Mouse (Mus musculus): ENCODE measurements around the gene Cadps2. TPM values are rescaled to one million over a fixed set of nuclear protein-coding genes. Genes with fewer than 3 reads are reported as not detected.

Cadps2 gene
- polyA plus RNA-seq, 1 experiment from 2014 or later = 2.0 TPM

DNA sequence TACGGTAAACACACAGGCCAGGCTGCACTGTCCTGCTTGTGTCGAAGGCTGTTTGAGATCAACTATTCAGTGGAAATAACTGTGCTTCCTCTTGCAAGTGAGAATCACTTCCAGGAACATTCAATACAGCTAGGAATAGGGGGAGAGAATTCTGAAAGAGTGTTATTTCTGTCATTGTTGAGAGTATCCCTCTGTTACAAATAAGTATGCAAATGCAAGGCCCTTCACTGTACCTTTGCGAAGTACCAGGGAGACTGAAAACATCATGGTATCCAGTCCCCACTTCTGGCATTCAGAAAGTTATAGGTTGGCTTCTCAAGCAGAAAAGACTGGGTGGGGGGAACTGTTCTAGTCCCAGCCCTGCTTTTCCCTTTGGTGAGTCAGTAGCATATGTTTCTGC lies 581.2 kb downstream of the Cadps2 start:
- Histone ChIP-seq H3K4me3 (no peak overlapping the region), H3K27ac (no peak overlapping the region), H3K4me1 (peaks cover 19% of the 10 kb centered on the region), H3K4me2 (no peak overlapping the region), H3K27me3 (peaks cover 90% of the 10 kb centered on the region), H3K9ac (no peak overlapping the region), H3K36me3 (no peaks in the 10 kb centered on the region), H3K9me3 (no peaks in the 10 kb centered on the region)
- ATAC-seq (ENCODE audit: insufficient number of reproducible peaks, low FRiP score, low TSS enrichment, low read depth) = no peak
- WGBS = 20% methylated on average over 3 of the region's 3 CpGs

DNA sequence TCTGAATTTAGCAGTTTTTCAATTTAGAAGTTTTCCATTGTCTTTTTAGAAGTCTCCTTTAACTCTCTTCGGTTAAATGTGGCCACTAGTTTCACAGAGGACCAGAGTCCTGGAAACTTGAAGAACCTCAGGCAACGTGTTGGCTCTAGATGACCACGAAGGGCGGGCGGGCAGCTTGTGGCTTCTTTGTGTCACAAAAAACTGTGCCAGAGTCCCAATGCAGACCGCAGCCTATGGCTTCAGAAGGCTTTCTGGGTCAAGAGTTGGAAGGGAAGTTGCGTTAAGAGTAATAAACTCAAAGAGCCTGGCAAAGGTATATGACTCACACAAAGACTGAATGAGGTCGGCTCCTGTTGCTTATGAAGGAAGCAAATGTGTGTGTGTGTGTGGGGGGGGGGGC lies 584.1 kb downstream of the Cadps2 start:
- H3K27ac ChIP-seq = no peak overlapping the region
- H3K27me3 ChIP-seq = peaks cover 90% of the 10 kb centered on the region
- H3K9me3 ChIP-seq = no peaks in the 10 kb centered on the region
- no peak overlapping the region for H3K4me3 ChIP-seq
- H3K36me3 ChIP-seq = no peaks in the 10 kb centered on the region
- WGBS = 2% methylated on average over 8 of the region's 8 CpGs
- H3K9ac ChIP-seq = no peak overlapping the region
- H3K4me2 ChIP-seq = no peak overlapping the region
- peaks cover 12% of the 10 kb centered on the region for H3K4me1 ChIP-seq
- ATAC-seq (ENCODE audit: insufficient number of reproducible peaks, low FRiP score, low TSS enrichment, low read depth) = no peak

GRCm38 (mm10) chr6:23254644-23255043 lies 584.6 kb downstream of the Cadps2 start:
- Histone ChIP-seq H3K9ac (no peak overlapping the region), H3K9me3 (no peaks in the 10 kb centered on the region), H3K4me3 (no peak overlapping the region), H3K36me3 (no peaks in the 10 kb centered on the region), H3K27ac (no peak overlapping the region), H3K27me3 (peaks cover 90% of the 10 kb centered on the region), H3K4me2 (no peak overlapping the region), H3K4me1 (peaks cover 12% of the 10 kb centered on the region)
- no peak for ATAC-seq (ENCODE audit: insufficient number of reproducible peaks, low FRiP score, low TSS enrichment, low read depth)
- 5% methylated on average over 11 of the region's 11 CpGs for WGBS

DNA sequence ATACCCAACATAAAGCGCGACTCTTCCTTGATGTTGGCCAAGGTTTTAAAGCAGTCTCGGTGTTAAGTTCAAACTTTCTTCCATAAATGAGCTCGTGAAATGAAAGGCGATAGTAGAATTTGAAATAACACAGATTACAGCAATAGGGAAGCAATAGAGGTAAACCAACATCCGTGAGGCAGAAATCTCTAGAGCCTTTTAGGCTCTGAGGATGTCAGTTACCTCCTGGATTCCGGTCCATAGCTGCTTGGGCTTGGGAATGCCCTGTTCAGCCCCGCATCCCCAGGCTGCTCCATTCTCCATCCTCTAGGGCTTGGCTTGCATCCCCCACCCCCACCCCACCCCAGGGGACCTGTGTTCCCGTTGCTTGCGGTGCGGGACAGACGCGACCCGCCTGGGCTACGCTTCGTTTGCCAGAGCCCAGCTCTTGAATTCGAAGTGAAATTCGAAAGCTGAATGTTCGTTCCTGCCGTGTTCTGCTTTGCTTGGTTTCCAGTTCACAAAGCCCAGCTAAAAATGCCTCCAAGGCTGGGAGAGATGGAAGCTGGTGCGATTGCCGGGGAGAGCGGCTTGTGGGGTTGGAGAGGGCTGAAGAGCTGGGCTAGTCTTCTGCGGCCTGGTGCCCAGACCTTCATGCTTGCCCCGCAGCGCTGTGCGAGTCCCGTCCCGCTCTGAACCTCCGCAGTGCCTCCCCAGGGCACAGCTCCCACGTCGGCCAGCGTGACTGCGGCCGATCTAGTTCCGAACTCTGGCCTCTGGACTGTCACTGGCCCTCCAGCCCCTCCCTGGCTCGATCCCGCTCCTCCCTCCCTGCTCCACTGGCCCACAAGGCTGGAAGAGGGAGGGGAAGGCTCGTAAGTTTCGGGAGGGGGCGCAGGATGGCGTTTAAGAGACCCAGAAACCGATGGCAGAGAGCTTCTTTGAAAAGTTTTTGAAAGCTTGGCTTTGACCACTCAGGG lies 585.6 kb downstream of the Cadps2 start:
- peak; percentile 14; the same call in 1 of the 2 replicates for ATAC-seq (ENCODE audit: insufficient number of reproducible peaks, low FRiP score, low TSS enrichment, low read depth)
- Histone ChIP-seq H3K4me2 (peak overlapping the region; percentile 10; the same call in 1 of the 2 replicates), H3K27ac (no peak overlapping the region), H3K4me1 (peaks cover 22% of the 10 kb centered on the region), H3K27me3 (peaks cover 90% of the 10 kb centered on the region), H3K9me3 (no peaks in the 10 kb centered on the region), H3K9ac (no peak overlapping the region), H3K4me3 (peak overlapping the region; percentile 17), H3K36me3 (no peaks in the 10 kb centered on the region)
- under 1% methylated on average over 42 of the region's 43 CpGs for WGBS

- 1% methylated on average over 20 of the region's 20 CpGs for WGBS
- H3K4me3 ChIP-seq = no peak overlapping the region
- no peak for ATAC-seq (ENCODE audit: insufficient number of reproducible peaks, low FRiP score, low TSS enrichment, low read depth)
Measured at GRCm38 (mm10) chr6:23252196-23253135, 586.8 kb downstream of the Cadps2 start.

DNA sequence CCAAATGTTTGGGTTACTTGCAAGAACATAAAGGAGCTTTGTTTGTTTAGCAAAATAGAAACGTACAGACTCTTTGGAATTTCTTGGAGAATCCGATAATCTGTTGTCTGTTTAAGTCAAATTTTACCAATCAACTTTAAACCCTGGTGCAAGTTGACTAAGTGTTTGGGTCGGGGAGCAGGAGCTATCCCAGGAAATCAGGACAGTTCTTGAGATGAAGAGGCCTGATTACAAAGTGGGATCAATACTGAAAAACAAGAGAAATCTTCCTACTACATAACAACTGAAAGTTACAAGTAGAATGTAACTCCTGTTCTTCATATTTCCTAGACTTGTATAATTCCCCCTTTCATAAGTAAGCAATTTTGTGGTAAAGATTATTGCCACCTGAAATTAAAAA lies 587.8 kb downstream of the Cadps2 start:
- Histone ChIP-seq H3K4me1 (peaks cover 37% of the 10 kb centered on the region), H3K4me2 (no peak overlapping the region), H3K4me3 (no peak overlapping the region), H3K27ac (no peak overlapping the region), H3K9ac (no peak overlapping the region), H3K36me3 (no peaks in the 10 kb centered on the region), H3K27me3 (peaks cover 88% of the 10 kb centered on the region), H3K9me3 (no peaks in the 10 kb centered on the region)
- 2% methylated on average over 3 of the region's 3 CpGs for WGBS
- ATAC-seq (ENCODE audit: insufficient number of reproducible peaks, low FRiP score, low TSS enrichment, low read depth) = no peak

More at GRCm38 (mm10) chr6:23252196-23253135, 586.8 kb downstream of the Cadps2 start:
- no peak overlapping the region for H3K4me2 ChIP-seq
- H3K27me3 ChIP-seq = peaks cover 90% of the 10 kb centered on the region
- no peak overlapping the region for H3K9ac ChIP-seq
- H3K9me3 ChIP-seq = no peaks in the 10 kb centered on the region
- peaks cover 34% of the 10 kb centered on the region for H3K4me1 ChIP-seq
- H3K27ac ChIP-seq = no peak overlapping the region
- H3K36me3 ChIP-seq = no peaks in the 10 kb centered on the region

DNA sequence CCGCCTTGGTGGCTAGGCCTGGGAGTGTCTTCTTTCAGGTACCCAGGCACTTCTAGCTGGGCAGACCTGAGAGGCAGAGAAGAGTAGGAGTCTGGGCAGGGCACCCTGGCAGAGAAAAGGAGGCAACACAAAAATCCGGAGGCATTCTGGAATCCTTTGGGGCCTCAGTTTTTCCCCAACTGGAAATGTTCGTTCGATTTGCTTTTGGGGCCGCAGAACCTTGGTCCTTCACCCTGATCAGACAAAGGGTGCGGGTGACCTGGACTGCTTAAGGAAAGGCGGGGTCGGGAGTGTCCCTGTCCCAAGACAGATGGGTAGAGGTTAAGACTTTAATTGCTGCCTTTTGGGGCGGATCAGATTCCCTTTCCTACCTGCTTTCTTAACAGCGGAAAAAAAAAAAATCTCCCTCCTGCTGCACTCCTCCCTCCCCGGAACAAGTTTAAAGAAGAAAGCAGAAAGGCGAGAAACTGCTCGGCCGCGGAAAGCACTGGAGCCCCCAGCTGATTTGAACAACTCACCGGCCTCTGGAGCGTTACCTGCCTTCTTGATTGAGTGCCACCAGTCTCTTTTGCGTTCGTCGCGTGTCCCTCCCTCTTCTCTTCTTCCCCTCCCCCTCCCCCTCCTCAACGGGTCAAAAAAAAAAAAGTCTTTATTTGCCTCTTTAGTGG lies 588.8 kb downstream of the Cadps2 start:
- no peak overlapping the region for H3K9ac ChIP-seq
- H3K4me2 ChIP-seq = no peak overlapping the region
- H3K4me3 ChIP-seq = no peak overlapping the region

DNA sequence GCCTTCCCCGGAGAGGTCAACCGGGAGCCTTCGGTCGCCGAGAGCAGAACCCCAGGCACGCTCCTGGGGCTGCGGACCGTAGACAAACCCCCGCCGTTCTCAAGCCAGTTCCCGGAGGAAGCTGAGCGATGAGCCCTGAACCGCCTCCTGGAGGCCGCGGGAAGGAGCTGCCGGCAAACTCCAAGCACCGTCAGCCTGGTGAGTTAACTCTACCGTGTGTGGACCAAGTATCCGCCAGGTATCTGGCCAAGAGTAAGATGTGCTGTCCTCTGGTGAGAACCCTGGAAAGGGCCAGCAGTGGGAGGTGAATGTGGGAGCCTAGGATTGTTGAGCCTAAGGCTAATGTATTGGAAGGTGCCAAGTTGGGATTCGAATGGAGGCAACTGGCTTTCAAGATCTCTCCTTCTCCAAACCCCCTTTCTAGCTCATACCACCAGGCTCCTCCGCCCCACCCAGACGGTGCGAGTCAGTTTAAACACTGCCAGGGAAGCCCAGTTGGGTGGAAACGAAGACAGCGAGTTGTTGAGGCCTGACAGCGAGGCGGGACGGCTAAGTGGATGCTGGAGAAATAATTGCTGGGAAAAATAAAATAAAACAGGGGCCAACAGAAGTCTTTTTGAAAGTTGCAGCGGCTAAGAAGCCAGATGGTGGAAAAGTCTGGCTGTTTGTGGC lies 589.5 kb downstream of the Cadps2 start:
- WGBS = 3% methylated on average over 29 of the region's 29 CpGs

More for the DNA sequence above, 588.8 kb downstream of the Cadps2 start:
- no peak for ATAC-seq (ENCODE audit: insufficient number of reproducible peaks, low FRiP score, low TSS enrichment, low read depth)
- Histone ChIP-seq H3K4me1 (peaks cover 40% of the 10 kb centered on the region), H3K36me3 (no peaks in the 10 kb centered on the region), H3K27ac (no peak overlapping the region), H3K27me3 (peaks cover 88% of the 10 kb centered on the region), H3K9me3 (no peaks in the 10 kb centered on the region)
- 6% methylated on average over 22 of the region's 22 CpGs for WGBS

GRCm38 (mm10) chr6:23249053-23249401 lies 590.2 kb downstream of the Cadps2 start:
- Histone ChIP-seq H3K4me2 (peak overlapping the region; percentile 78), H3K9ac (no peak overlapping the region), H3K9me3 (no peaks in the 10 kb centered on the region), H3K4me1 (peaks cover 40% of the 10 kb centered on the region), H3K27ac (no peak overlapping the region), H3K4me3 (peak overlapping the region; percentile 41), H3K27me3 (peaks cover 83% of the 10 kb centered on the region), H3K36me3 (no peaks in the 10 kb centered on the region)
- under 1% methylated on average over 24 of the region's 24 CpGs for WGBS
- ATAC-seq (ENCODE audit: insufficient number of reproducible peaks, low FRiP score, low TSS enrichment, low read depth) = no peak

More for the DNA sequence above, 589.5 kb downstream of the Cadps2 start:
- Histone ChIP-seq H3K4me3 (peak overlapping the region; percentile 41), H3K4me1 (peaks cover 40% of the 10 kb centered on the region), H3K4me2 (peak overlapping the region; percentile 78), H3K27ac (no peak overlapping the region), H3K27me3 (peaks cover 83% of the 10 kb centered on the region), H3K36me3 (no peaks in the 10 kb centered on the region), H3K9ac (no peak overlapping the region), H3K9me3 (no peaks in the 10 kb centered on the region)
- no peak for ATAC-seq (ENCODE audit: insufficient number of reproducible peaks, low FRiP score, low TSS enrichment, low read depth)

DNA sequence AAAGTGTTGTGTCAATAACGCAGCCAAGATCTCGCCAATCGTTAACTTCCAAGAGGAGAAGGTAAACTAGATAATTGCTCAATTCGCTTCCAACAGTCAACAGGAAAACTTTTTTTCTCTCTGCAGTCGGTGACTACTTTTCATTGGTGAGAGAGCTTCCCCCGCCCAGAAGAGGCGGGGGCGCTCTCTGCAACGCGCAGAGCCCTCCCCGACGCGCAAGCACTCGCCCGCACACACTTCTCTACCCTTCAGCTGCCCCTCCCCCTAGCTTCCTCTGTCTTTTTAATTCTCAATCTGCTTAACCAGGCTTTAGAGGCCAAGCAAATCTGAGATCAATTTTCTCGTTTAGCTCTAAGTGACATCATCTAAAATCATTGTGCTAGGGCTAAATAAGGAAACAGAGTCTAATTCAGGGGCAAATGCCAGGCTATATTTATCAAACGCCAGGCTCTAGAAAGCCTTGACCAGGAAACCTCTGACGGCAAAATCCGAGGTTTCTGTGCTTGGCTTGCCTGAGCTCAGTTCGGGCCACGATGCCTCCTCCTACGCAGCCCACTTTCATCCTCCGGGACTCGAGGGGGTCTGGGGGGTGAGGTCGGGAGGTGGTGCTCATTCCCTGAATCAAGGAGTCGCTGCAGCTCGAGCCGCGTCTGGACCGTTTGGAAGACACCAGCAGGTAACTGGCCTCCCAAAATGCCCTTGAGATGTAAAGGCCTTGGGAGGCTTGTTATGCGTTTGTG lies 590.7 kb downstream of the Cadps2 start, which contains the start of gene Fezf1:
Fezf1 (minus strand) TSS at position 50 of the 740 bp plus-strand sequence.
- no peaks in the 10 kb centered on the region for H3K9me3 ChIP-seq
- H3K36me3 ChIP-seq = no peaks in the 10 kb centered on the region
- peak within 1 kb of the TSS; percentile 78 for H3K4me2 ChIP-seq
- peaks cover 83% of the 10 kb centered on the region for H3K27me3 ChIP-seq
- no peak within 1 kb of the TSS for H3K9ac ChIP-seq
- no peak for ATAC-seq (ENCODE audit: insufficient number of reproducible peaks, low FRiP score, low TSS enrichment, low read depth)
- WGBS = under 1% methylated on average over 31 of the region's 31 CpGs
- no peak within 1 kb of the TSS for H3K27ac ChIP-seq
- H3K4me3 ChIP-seq = peak within 1 kb of the TSS; percentile 41
- peaks cover 34% of the 10 kb centered on the region for H3K4me1 ChIP-seq

Measured in limb, embryonic 15.5 days (tissue).